Mouse (Mus musculus) intestine, embryonic 15.5 days (tissue): ENCODE results near the gene Plcl1. TPM values are rescaled to one million over a fixed set of nuclear protein-coding genes. Genes with fewer than 3 reads are reported as not detected.
"Not testable (repeated sequence)": the region's sequence is repeated elsewhere in the genome, so short reads cannot be mapped to it uniquely, and the experiment has no call there.

Experiments used
- ATAC-seq: fragments of 200-750 bp; cut with Nextera tagmentation; 2 replicates; pipeline ENCODE4 v1.8.0; 2017; ENCODE audit warnings: moderate TSS enrichment, moderate library complexity
- H3K27ac ChIP-seq: fragments of 300-500 bp; sonication (generic); 2 replicates; pipeline ENCODE4 v1.5.1; 2015; ENCODE audit warnings: mild to moderate bottlenecking, inconsistent platforms
- H3K27me3 ChIP-seq: fragments of 300-500 bp; sonication (generic); replicated peaks from 2 replicates; pipeline ENCODE4 v1.6.1; 2015; ENCODE audit warnings: inconsistent platforms
- H3K36me3 ChIP-seq: fragments of 300-500 bp; sonication (generic); 2 replicates; pipeline ENCODE4 v1.6.1; 2015; ENCODE audit warnings: inconsistent platforms
- H3K4me1 ChIP-seq: fragments of 300-500 bp; sonication (generic); replicated peaks from 2 replicates; pipeline ENCODE4 v1.6.1; 2015; ENCODE audit warnings: inconsistent platforms
- H3K4me2 ChIP-seq: fragments of 300-500 bp; sonication (generic); replicated peaks from 2 replicates; pipeline ENCODE4 v1.6.1; 2015; ENCODE audit warnings: mild to moderate bottlenecking, inconsistent platforms
- H3K4me3 ChIP-seq: fragments of 300-500 bp; sonication (generic); replicated peaks from 2 replicates; pipeline ENCODE4 v1.5.1; 2015; ENCODE audit warnings: inconsistent platforms
- H3K9ac ChIP-seq: fragments of 300-500 bp; sonication (generic); 2 replicates; pipeline ENCODE4 v1.6.1; 2015; ENCODE audit warnings: inconsistent platforms
- H3K9me3 ChIP-seq: fragments of 300-500 bp; sonication (generic); 2 replicates; pipeline ENCODE4 v1.6.1; 2016; ENCODE audit warnings: inconsistent platforms
- WGBS: fragments of 180-500 bp; shearing (Covaris S2); methylation state at CpG from one replicate; pipeline ENCODE4 v1.1.7; 2015; 5-methylcytosine and 5-hydroxymethylcytosine counted together
- polyA plus RNA-seq: library from polyadenylated mRNA; unstranded; fragments of >200 nt; fragmentation: Nextera tagmentation; extraction: Ambion mirVana; gene quantifications from 2 replicates; pipeline ENCODE4 v1.2.1, GENCODE M21; 2015

The Plcl1 gene
- polyA plus RNA-seq, 1 experiment from 2014 or later: 1.6 TPM

DNA sequence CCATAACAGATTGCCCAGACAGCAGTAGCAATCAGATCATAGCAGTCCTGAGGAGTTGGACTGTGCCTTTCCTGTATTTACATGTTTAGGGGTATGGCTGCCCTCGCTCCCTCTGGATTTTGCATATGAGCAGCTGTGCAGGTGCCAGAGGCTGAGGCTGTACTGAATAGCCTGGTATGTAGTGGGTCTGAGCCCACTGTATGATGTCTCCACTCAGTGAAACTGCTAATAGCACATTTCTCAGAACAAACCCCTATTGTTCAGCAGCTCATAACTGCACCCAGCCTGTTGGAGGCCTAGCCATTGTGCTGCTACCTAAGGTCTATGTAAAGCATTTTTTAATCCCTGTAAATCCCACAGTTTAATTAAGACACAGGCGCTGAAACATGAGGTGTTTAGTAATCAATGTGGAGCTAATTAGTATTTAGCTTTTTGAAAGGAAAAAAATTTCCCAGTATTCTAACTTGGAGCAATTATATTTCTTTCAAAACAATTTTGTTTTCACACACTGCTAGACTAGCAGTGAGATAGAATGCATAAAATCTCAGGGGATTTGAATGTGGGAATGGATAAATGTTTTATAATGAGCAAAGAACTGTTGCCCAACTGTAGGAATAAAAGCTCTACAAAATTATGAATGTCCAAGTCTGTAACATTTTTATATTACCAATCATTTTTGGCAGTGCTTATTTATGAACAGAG lies 95.4 kb downstream of the Plcl1 start:
- Histone ChIP-seq H3K4me2 (no peak overlapping the region), H3K27me3 (no peaks in the 10 kb centered on the region), H3K9ac (no peak overlapping the region), H3K27ac (no peak overlapping the region), H3K36me3 (no peaks in the 10 kb centered on the region), H3K4me3 (no peak overlapping the region), H3K4me1 (no peaks in the 10 kb centered on the region), H3K9me3 (no peaks in the 10 kb centered on the region)
- ATAC-seq: no peak
- 74% methylated on average over 2 of the region's 2 CpGs for WGBS

DNA sequence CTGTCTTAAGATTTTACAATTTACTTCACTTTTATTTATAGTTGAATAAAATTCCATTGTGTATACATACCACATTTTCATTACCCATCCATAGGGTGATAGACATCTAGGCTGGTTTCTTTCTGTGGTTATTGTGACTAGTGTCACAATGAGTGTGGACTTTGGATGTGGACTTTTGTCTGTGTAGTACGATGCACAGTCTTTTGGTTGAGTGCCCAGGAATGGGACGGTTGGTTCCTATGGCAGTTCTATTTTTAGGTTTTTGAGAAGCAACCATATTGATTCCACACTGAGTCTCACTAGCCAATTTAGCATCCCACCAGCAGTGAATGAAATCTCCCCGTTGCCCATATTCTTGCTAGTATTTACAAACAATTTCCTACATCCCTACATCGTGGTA lies 100.1 kb downstream of the Plcl1 start:
- no peaks in the 10 kb centered on the region for H3K36me3 ChIP-seq
- H3K27me3 ChIP-seq: no peaks in the 10 kb centered on the region
- H3K4me3 ChIP-seq: no peak overlapping the region
- H3K4me1 ChIP-seq: no peaks in the 10 kb centered on the region
- no peak overlapping the region for H3K9ac ChIP-seq
- ATAC-seq: no peak
- WGBS: 63% methylated on average over 4 of the region's 4 CpGs
- no peak overlapping the region for H3K4me2 ChIP-seq
- H3K9me3 ChIP-seq: no peaks in the 10 kb centered on the region
- H3K27ac ChIP-seq: no peak overlapping the region

DNA sequence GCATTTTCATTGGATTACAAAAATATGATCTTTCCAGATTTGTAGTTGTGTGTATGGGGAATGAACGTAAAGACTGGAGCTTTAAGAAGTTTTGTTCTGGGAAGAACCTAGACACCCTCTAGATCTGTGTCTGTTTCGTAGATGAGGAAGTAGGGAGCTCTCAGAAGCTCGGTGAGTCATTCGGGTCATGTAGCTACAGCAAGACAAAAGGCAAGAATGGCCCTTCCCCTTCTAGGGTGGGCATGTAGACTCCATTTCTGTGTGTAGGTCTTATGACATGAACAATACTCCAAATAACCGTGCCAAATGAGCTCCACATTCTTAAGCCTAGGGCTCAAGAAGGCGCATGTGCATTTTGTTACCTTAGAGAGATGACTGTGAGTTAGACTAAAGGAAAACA lies 101.3 kb downstream of the Plcl1 start:
- no peaks in the 10 kb centered on the region for H3K4me1 ChIP-seq
- no peak overlapping the region for H3K9ac ChIP-seq
- H3K36me3 ChIP-seq: no peaks in the 10 kb centered on the region
- H3K27me3 ChIP-seq: no peaks in the 10 kb centered on the region
- no peak overlapping the region for H3K4me3 ChIP-seq
- H3K27ac ChIP-seq: no peak overlapping the region
- H3K4me2 ChIP-seq: no peak overlapping the region
- no peak for ATAC-seq
- no peaks in the 10 kb centered on the region for H3K9me3 ChIP-seq
- 84% methylated on average over 6 of the region's 6 CpGs for WGBS

GRCm38 (mm10) chr1:55509587-55509986 lies 103.9 kb downstream of the Plcl1 start:
- no peak for ATAC-seq
- WGBS: 98% methylated on average over 1 of the region's 1 CpGs
- Histone ChIP-seq H3K9ac (no peak overlapping the region), H3K4me3 (no peak overlapping the region), H3K27ac (no peak overlapping the region), H3K9me3 (no peaks in the 10 kb centered on the region), H3K36me3 (no peaks in the 10 kb centered on the region), H3K27me3 (no peaks in the 10 kb centered on the region), H3K4me2 (no peak overlapping the region), H3K4me1 (no peaks in the 10 kb centered on the region)

DNA sequence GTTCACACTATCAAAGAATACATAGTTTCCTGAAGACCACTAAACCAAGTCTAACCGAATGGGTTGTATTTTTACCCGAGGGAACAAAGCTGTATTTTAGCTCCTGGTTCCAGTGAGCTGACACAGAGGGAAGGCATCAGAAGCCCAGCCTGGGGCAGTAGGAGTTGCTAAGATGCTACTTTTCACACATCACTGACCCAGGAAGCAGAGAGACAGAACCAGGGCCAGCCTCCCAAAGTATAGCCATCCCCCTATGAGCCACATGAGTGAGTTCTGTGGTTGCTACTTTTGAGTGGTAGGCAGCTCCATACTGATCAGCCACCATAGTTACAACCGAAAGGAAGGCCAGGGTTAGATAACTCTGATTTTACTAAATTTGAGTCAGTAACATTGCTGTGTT lies 106.4 kb downstream of the Plcl1 start:
- Histone ChIP-seq H3K27me3 (no peaks in the 10 kb centered on the region), H3K9me3 (no peaks in the 10 kb centered on the region), H3K27ac (no peak overlapping the region), H3K4me2 (no peak overlapping the region), H3K4me1 (no peaks in the 10 kb centered on the region), H3K4me3 (no peak overlapping the region), H3K36me3 (no peaks in the 10 kb centered on the region), H3K9ac (no peak overlapping the region)
- 88% methylated on average over 3 of the region's 3 CpGs for WGBS
- no peak for ATAC-seq

GRCm38 (mm10) chr1:55512799-55513198 lies 107.1 kb downstream of the Plcl1 start:
- not testable (repeated sequence) for H3K4me3 ChIP-seq, H3K27me3 ChIP-seq, H3K4me1 ChIP-seq, ATAC-seq, H3K4me2 ChIP-seq, H3K9me3 ChIP-seq, H3K9ac ChIP-seq, H3K27ac ChIP-seq, H3K36me3 ChIP-seq
- WGBS: 83% methylated on average over 1 of the region's 2 CpGs

GRCm38 (mm10) chr1:55517182-55517581 lies 111.5 kb downstream of the Plcl1 start:
- no peaks in the 10 kb centered on the region for H3K9me3 ChIP-seq
- H3K36me3 ChIP-seq: no peaks in the 10 kb centered on the region
- no peak overlapping the region for H3K9ac ChIP-seq
- no peak overlapping the region for H3K27ac ChIP-seq
- no peaks in the 10 kb centered on the region for H3K27me3 ChIP-seq
- no peaks in the 10 kb centered on the region for H3K4me1 ChIP-seq
- ATAC-seq: no peak
- H3K4me3 ChIP-seq: no peak overlapping the region
- H3K4me2 ChIP-seq: no peak overlapping the region

DNA sequence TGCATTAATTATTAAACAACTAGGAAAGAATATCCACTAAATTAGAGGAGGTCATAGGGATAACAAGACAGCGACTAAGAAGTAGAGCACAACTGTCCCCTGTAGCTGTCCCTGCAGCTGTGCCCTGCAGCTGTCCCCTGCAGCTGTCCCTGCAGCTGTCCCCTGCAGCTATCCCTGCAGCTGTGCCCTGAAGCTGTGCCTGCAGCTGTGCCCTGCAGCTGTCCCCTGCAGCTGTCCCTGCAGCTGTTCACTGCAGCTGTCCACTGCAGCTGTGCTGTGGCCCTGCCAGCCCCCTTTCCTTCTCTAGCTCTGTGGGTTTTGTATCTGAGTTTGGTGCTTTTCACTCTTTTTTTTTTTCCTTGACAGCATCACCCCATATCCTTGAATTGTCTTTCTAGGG lies 118.2 kb downstream of the Plcl1 start:
- no peaks in the 10 kb centered on the region for H3K36me3 ChIP-seq
- H3K27me3 ChIP-seq: no peaks in the 10 kb centered on the region
- no peak overlapping the region for H3K4me2 ChIP-seq
- no peaks in the 10 kb centered on the region for H3K9me3 ChIP-seq
- H3K27ac ChIP-seq: no peak overlapping the region
- H3K4me3 ChIP-seq: no peak overlapping the region
- H3K4me1 ChIP-seq: peaks cover 3% of the 10 kb centered on the region; the same call in 1 of the 2 replicates
- H3K9ac ChIP-seq: no peak overlapping the region
- ATAC-seq: no peak
- 100% methylated on average over 1 of the region's 1 CpGs for WGBS

- no peak overlapping the region for H3K9ac ChIP-seq
- no peak overlapping the region for H3K4me3 ChIP-seq
- no peak overlapping the region for H3K4me2 ChIP-seq
- H3K4me1 ChIP-seq: peaks cover 3% of the 10 kb centered on the region
- ATAC-seq: no peak
- no peaks in the 10 kb centered on the region for H3K36me3 ChIP-seq
- no peaks in the 10 kb centered on the region for H3K27me3 ChIP-seq
- 68% methylated on average over 5 of the region's 5 CpGs for WGBS
- no peak overlapping the region for H3K27ac ChIP-seq
- H3K9me3 ChIP-seq: no peaks in the 10 kb centered on the region
These were observed 119.4 kb downstream of the Plcl1 start for GRCm38 (mm10) chr1:55525100-55525499.

GRCm38 (mm10) chr1:55525748-55526147 lies 120.0 kb downstream of the Plcl1 start:
- Histone ChIP-seq H3K4me1 (peaks cover 3% of the 10 kb centered on the region), H3K9me3 (no peaks in the 10 kb centered on the region), H3K4me3 (no peak overlapping the region), H3K4me2 (no peak overlapping the region), H3K27ac (no peak overlapping the region), H3K36me3 (no peaks in the 10 kb centered on the region), H3K9ac (no peak overlapping the region), H3K27me3 (no peaks in the 10 kb centered on the region)
- no peak for ATAC-seq
- 80% methylated on average over 2 of the region's 2 CpGs for whole genome bisulfite sequencing

DNA sequence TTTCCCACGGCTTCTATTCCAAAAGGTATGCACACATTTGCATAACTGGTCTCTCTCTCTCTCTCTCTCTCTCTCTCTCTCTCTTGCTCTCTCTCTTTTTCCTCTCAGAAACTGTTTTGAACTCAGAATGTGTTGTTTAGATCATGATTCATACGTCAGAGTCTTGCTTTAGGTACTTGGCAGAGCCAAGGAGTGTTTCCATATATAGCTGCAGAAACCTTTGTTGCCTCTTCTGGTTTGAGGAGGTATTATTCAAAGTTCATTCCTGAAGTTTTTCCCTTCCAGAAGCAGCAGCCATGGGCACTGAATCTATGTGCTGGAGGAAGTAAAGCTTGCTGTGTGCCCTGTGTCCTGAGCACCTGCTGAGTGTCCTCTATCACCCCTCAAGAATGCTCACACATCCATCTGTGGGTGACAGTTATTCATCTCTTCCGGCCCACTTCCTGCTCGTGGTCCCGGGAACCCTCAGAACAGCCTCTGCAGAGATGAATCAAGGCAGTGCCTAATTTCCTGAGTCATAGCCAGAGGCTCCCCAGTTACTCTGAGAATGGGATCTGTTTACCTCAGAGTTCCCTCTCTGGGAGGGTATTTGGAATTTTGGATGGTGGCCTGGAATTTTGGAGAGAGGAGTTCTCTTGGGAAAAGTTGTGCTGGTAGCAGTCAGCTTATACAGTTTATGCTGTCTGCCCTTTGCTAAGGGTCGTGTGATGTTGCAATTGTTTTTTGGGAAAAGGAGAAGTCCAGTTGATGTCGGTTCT lies 123.0 kb downstream of the Plcl1 start:
- ATAC-seq: peak; percentile 62
- 40% methylated on average over 7 of the region's 7 CpGs for WGBS

DNA sequence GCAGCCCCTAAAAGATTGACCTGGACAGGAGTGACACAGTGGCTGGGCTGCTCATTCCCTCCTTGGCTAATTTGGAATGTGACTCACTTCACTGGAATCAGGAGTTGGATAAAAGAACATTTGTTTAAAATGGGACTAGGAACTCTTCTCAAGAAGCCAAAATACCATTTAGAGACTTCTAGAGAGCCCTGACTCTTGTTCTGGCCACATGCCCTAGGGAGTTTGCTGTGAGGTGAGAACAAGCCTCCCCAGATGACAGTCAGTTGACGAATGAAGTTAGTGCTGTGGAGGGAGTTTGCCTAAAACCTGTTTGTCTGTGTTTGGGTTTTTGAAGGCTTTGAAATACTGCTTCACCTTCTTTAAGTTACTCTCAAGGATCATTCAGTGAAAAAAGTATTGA lies 128.1 kb downstream of the Plcl1 start:
- H3K36me3 ChIP-seq: no peaks in the 10 kb centered on the region
- no peak overlapping the region for H3K9ac ChIP-seq
- H3K4me1 ChIP-seq: peaks cover 1% of the 10 kb centered on the region
- no peak overlapping the region for H3K4me2 ChIP-seq
- H3K9me3 ChIP-seq: no peaks in the 10 kb centered on the region
- no peak for ATAC-seq
- WGBS: 85% methylated on average over 1 of the region's 1 CpGs
- H3K4me3 ChIP-seq: no peak overlapping the region
- no peaks in the 10 kb centered on the region for H3K27me3 ChIP-seq
- no peak overlapping the region for H3K27ac ChIP-seq

More for the DNA sequence above, 123.0 kb downstream of the Plcl1 start:
- Histone ChIP-seq H3K4me3 (no peak overlapping the region), H3K9ac (no peak overlapping the region), H3K4me1 (peaks cover 3% of the 10 kb centered on the region), H3K27me3 (no peaks in the 10 kb centered on the region), H3K9me3 (no peaks in the 10 kb centered on the region), H3K4me2 (no peak overlapping the region), H3K36me3 (no peaks in the 10 kb centered on the region), H3K27ac (no peak overlapping the region)

- 33% methylated on average over 3 of the region's 3 CpGs for WGBS
- H3K36me3 ChIP-seq: no peaks in the 10 kb centered on the region
- H3K27ac ChIP-seq: no peak overlapping the region
- H3K9ac ChIP-seq: no peak overlapping the region
- no peak overlapping the region for H3K4me3 ChIP-seq
- H3K9me3 ChIP-seq: no peaks in the 10 kb centered on the region
- H3K27me3 ChIP-seq: no peaks in the 10 kb centered on the region
- no peak for ATAC-seq
- H3K4me2 ChIP-seq: no peak overlapping the region
- no peaks in the 10 kb centered on the region for H3K4me1 ChIP-seq
These were observed 148.7 kb downstream of the Plcl1 start for GRCm38 (mm10) chr1:55554405-55554804.
